Mouse (Mus musculus): ENCODE results near the gene Acss3. TPM values are rescaled to one million over a fixed set of nuclear protein-coding genes. Genes with fewer than 3 reads are reported as not detected.

The Acss3 gene
- polyA plus RNA-seq, 1 experiment = 2.9 TPM

DNA sequence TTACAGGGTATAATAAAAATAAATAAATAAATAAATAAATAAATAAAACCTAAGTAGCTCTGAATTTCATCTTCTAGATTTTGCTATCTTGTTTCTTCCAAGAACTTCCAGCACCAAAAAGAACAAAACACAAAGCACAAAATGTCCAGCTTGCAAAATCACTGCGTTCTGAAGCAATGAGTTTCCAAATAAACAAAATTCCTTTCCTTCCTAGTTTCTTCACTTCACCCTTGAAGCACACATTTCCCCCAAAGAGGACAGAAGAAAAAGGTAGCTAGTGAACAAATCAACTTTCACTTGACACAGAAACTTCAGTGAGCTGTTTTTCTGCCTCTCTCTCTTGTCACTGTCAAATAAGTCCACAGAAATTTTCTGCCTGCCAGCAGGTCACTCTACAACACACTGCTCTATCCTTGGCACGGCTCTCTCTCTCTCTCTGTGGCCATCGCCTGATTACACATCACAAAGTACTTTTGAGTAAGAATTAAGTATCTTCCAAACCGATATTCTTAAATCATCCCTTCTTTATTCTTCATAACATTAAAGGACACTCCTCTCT, 6.7 kb downstream of the Acss3 start:
- Histone ChIP-seq H3K4me1 (ENCODE audit: control insufficient read depth, insufficient read depth, low read length) (peaks cover 4% of the 10 kb centered on the region), H3K4me3 (replicated peaks; ENCODE audit: extremely low read depth, low read depth, low read length) (no peak overlapping the region)
- no peak for DNase-seq
- TF ChIP-seq CTCF (IDR thresholded peaks at IDR 0.05; ENCODE audit: insufficient read depth, low read length) = no peak
- no peak for TF ChIP-seq POLR2A (IDR thresholded peaks at IDR 0.05; ENCODE audit: borderline replicate concordance, extremely low read depth, low read depth, low read length)
- WGBS = 21% methylated on average over 4 of the region's 4 CpGs

DNA sequence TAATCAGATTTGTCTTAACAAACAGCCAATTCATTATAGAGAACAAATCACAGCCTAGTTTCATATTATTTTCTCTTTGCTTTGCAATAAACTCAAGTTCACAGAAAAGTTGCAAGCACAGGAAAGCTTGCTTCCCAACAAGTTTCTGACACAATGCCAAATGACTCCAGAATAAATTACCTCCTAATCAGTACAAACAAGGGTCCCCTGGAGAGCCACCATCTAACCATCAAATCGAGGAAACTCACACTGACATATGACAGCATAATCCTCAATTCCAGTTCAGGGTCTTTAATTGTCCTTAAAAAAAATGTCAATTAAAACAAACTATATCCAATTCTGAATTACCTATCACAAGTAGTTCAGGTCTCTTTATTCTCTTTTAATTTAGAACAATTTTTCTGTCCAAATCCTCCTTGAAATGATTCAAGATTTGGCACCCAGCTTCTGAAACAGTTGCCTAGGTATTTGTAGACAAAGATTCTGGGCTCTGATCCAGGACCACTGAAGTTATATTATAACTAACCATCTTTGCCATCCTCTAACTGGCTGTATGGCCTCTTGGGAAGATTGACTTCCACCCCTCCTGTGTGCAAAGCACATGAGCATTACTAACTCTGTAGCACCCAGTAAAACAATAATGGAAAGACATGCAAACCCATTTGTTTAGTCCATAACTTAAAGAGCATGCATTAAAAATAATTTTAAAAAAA, 7.4 kb downstream of the Acss3 start:
- Histone ChIP-seq H3K4me3 (replicated peaks; ENCODE audit: extremely low read depth, low read depth, low read length) (no peak overlapping the region), H3K4me1 (ENCODE audit: control insufficient read depth, insufficient read depth, low read length) (peaks cover 4% of the 10 kb centered on the region)
- TF ChIP-seq POLR2A (IDR thresholded peaks at IDR 0.05; ENCODE audit: borderline replicate concordance, extremely low read depth, low read depth, low read length) = no peak
- TF ChIP-seq CTCF (IDR thresholded peaks at IDR 0.05; ENCODE audit: insufficient read depth, low read length) = no peak
- 21% methylated on average over 1 of the region's 1 CpGs for WGBS
- DNase-seq = no peak

DNA sequence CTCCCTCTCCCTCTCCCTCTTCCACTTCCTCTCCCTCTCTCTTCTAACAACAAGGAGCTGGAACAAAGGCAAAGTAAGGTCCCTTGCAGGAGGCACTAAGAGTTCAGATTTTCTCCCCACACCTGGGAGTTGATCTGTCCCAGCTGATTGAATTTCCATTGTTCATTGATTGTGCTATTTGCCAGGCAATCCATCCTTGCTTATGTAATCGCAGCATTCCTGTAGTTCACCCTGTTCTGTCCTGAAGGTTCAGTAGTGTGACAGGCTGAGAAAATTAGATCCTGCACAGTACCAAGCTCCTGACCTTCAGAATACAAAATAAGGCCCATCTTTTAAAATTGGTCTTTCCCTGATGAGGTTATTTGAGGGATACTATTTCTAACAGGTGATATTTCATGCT, 8.3 kb downstream of the Acss3 start:
- 34% methylated on average over 1 of the region's 1 CpGs for WGBS
- Histone ChIP-seq H3K4me3 (replicated peaks; ENCODE audit: extremely low read depth, low read depth, low read length) (no peak overlapping the region), H3K4me1 (ENCODE audit: control insufficient read depth, insufficient read depth, low read length) (peaks cover 4% of the 10 kb centered on the region)
- DNase-seq = no peak
- TF ChIP-seq POLR2A (IDR thresholded peaks at IDR 0.05; ENCODE audit: borderline replicate concordance, extremely low read depth, low read depth, low read length) = no peak
- TF ChIP-seq CTCF (IDR thresholded peaks at IDR 0.05; ENCODE audit: insufficient read depth, low read length) = no peak

DNA sequence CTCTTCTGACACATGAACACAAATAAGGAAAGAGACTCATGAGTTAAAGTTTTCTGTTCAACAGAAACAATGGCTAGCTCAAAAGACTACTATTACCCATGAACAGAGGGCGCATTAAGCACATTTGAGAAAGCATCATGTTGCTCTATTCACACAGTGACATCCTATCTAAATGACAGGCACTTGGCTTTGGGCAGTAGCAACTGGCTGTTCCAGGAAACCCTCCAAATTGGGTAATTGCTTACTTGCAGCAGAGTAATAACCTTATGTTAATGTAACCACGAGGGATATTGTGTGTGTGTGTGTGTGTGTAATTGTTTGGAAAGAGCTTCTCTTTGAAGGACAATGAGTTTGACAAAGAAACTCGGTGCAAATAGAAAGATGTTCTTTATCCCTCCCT, 29.0 kb downstream of the Acss3 start:
- 67% methylated on average over 3 of the region's 3 CpGs for WGBS
- no peak overlapping the region for H3K4me3 ChIP-seq (replicated peaks; ENCODE audit: extremely low read depth, low read depth, low read length)
- no peak for TF ChIP-seq CTCF (IDR thresholded peaks at IDR 0.05; ENCODE audit: insufficient read depth, low read length)
- TF ChIP-seq POLR2A (IDR thresholded peaks at IDR 0.05; ENCODE audit: borderline replicate concordance, extremely low read depth, low read depth, low read length) = no peak
- DNase-seq = no peak
- H3K4me1 ChIP-seq (ENCODE audit: control insufficient read depth, insufficient read depth, low read length) = no peaks in the 10 kb centered on the region

DNA sequence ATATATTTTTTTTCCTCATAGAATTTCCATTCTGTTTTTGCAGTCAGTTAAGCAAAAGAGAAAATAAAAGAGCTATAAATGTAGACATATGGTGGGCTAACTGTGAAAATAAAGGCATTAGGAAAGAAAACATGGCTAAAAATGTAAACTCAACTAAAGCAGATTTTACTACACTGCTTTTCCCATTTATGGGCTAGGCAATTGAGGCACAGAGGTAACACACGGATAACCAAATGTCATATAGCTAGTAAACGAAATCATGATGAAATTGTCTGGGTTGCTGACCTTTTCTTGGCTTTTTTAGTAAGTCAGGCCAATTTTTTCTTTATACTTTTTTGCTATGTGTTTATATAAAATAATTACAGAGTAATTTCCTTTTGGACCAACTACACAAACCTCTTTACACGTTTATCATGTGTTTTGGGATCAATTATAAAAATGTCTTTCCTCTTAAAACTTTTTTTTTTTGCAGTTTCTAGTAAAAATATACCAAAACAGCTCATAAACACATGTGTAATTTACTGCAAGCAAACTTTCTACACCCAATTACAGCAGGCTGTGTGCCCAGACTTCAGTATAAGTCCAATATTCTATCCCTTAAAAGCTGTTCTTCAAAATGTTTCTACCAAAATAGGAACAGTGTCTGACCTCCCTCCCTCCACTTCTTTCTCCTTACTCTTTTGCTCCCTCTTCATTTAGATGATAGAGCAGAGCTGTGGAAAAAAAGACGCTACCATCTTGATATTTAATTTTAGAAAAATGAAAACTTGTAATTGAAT, 69.4 kb downstream of the Acss3 start:
- H3K4me3 ChIP-seq (replicated peaks; ENCODE audit: extremely low read depth, low read depth, low read length) = no peak overlapping the region
- no peaks in the 10 kb centered on the region for H3K4me1 ChIP-seq (ENCODE audit: control insufficient read depth, insufficient read depth, low read length)
- WGBS = 59% methylated on average over 4 of the region's 4 CpGs
- DNase-seq = no peak
- TF ChIP-seq POLR2A (IDR thresholded peaks at IDR 0.05; ENCODE audit: borderline replicate concordance, extremely low read depth, low read depth, low read length) = no peak
- no peak for TF ChIP-seq CTCF (IDR thresholded peaks at IDR 0.05; ENCODE audit: insufficient read depth, low read length)

DNA sequence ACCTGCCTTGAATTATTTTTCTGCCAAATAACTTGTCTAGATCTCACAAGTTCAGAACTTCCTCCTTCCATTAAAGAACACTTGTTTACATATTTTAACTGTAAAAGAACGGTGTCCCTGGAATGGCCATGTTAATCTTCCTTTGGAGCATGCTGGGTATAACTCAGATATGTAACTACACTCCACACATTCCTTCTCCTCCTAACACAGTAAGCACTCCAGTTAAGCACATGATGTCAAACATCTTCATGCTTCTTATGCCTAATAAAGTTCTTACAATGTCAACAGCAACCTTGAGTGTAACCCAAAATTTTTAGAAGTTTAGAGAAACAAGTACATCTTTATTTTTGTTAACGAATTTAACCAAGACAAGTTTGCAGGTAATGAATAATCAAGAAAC, 73.0 kb downstream of the Acss3 start:
- Histone ChIP-seq H3K4me3 (replicated peaks; ENCODE audit: extremely low read depth, low read depth, low read length) (no peak overlapping the region), H3K4me1 (ENCODE audit: control insufficient read depth, insufficient read depth, low read length) (no peaks in the 10 kb centered on the region)
- TF ChIP-seq POLR2A (IDR thresholded peaks at IDR 0.05; ENCODE audit: borderline replicate concordance, extremely low read depth, low read depth, low read length) = no peak
- WGBS = 42% methylated on average over 2 of the region's 2 CpGs
- no peak for DNase-seq

DNA sequence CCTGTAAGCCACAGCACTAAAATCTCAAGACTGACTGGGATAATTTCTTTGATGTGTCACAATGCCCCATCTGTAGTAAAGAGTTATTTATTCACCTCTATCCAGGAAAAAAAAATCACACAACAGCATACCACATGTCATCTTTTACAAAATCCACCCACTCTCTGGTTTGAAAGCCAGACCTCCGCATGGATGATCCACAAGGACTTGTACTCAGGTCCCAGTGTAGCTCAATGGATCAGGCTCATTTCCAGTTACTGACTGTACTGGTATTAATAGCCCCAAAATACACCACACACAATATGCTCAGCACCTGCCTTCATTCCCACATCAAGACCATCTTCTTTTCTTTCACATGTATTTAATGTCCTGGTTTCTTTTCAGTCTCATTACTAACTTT, 80.8 kb downstream of the Acss3 start:
- Histone ChIP-seq H3K4me1 (ENCODE audit: control insufficient read depth, insufficient read depth, low read length) (no peaks in the 10 kb centered on the region), H3K4me3 (replicated peaks; ENCODE audit: extremely low read depth, low read depth, low read length) (no peak overlapping the region)
- WGBS = 74% methylated on average over 1 of the region's 1 CpGs
- DNase-seq = no peak
- TF ChIP-seq POLR2A (IDR thresholded peaks at IDR 0.05; ENCODE audit: borderline replicate concordance, extremely low read depth, low read depth, low read length) (no peak), CTCF (IDR thresholded peaks at IDR 0.05; ENCODE audit: insufficient read depth, low read length) (no peak)

DNA sequence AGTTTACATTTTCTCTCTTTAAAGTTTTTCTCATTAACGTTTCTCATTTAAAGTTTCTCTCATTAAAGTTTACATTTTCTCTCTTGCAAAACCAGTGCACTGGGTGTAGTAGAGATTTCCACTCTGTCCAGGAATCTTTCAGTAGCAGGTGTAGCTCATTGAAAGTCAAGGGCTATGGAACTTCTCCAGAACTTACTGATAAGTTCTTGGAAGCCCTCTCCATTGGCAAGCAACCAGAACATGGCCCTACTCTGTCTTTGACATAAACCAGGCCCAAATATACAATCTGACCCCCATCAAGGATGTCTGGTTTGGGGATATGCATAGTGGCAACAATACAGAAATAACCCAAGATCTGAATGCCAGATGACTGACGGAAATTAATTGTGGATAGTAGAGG, 82.6 kb downstream of the Acss3 start:
- 63% methylated on average over 2 of the region's 2 CpGs for WGBS
- TF ChIP-seq POLR2A (IDR thresholded peaks at IDR 0.05; ENCODE audit: borderline replicate concordance, extremely low read depth, low read depth, low read length) (no peak), CTCF (IDR thresholded peaks at IDR 0.05; ENCODE audit: insufficient read depth, low read length) (no peak)
- no peak for DNase-seq
- no peaks in the 10 kb centered on the region for H3K4me1 ChIP-seq (ENCODE audit: control insufficient read depth, insufficient read depth, low read length)
- no peak overlapping the region for H3K4me3 ChIP-seq (replicated peaks; ENCODE audit: extremely low read depth, low read depth, low read length)

DNA sequence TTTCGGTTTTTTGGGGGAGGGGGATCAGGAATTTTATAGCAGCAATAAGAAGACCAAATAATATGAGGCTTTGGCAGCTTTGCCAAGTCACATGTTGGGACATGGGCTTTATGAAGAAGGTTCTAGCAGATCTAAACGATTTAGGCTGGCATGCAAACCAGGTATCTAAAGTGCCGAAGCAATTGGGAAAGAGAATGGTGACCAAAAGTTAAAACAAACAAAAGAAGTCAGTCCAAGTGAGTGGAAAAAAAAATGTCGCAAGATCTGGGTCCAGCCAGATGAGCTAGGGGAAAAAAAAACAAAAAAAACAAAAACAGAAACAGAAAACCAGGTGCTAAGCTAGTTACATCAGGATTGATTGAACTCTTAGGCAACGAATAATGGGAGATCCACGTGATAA, 83.1 kb downstream of the Acss3 start:
- Histone ChIP-seq H3K4me3 (replicated peaks; ENCODE audit: extremely low read depth, low read depth, low read length) (no peak overlapping the region), H3K4me1 (ENCODE audit: control insufficient read depth, insufficient read depth, low read length) (no peaks in the 10 kb centered on the region)
- TF ChIP-seq CTCF (IDR thresholded peaks at IDR 0.05; ENCODE audit: insufficient read depth, low read length) (no peak), POLR2A (IDR thresholded peaks at IDR 0.05; ENCODE audit: borderline replicate concordance, extremely low read depth, low read depth, low read length) (no peak)
- 50% methylated on average over 6 of the region's 6 CpGs for WGBS
- DNase-seq = no peak

DNA sequence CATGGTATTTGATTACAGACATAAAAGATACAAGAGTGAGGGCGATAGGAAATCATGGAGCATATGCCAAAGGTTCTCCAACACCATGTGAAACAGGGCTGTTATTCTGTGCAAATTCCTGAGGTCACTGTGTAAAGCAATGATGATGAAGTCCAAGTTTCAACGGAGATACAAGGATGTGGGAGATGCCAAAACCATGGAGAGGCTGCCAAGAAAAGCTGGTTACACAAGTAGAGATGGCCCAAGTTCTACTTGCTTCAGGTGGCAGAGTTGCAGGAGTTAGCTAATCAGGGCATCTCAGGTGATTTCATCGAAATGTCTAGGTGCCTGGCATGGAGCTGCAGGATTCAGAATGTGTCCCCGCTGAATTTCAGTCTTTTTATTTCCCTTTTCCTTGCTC, 84.3 kb downstream of the Acss3 start:
- Histone ChIP-seq H3K4me3 (replicated peaks; ENCODE audit: extremely low read depth, low read depth, low read length) (no peak overlapping the region), H3K4me1 (ENCODE audit: control insufficient read depth, insufficient read depth, low read length) (no peaks in the 10 kb centered on the region)
- no peak for TF ChIP-seq CTCF (IDR thresholded peaks at IDR 0.05; ENCODE audit: insufficient read depth, low read length)
- no peak for TF ChIP-seq POLR2A (IDR thresholded peaks at IDR 0.05; ENCODE audit: borderline replicate concordance, extremely low read depth, low read depth, low read length)
- DNase-seq = no peak
- 67% methylated on average over 4 of the region's 4 CpGs for WGBS
